Mouse (Mus musculus): Measurements from ENCODE around the gene Aqp1.

Gene Aqp1

GRCm38 (mm10) chr6:55335989-55336514, at the start of gene Aqp1:
Aqp1 (plus strand) TSS chr6:55336432.
- DNase-seq (ENCODE audit: low read depth, low spot score) = no peak

DNA sequence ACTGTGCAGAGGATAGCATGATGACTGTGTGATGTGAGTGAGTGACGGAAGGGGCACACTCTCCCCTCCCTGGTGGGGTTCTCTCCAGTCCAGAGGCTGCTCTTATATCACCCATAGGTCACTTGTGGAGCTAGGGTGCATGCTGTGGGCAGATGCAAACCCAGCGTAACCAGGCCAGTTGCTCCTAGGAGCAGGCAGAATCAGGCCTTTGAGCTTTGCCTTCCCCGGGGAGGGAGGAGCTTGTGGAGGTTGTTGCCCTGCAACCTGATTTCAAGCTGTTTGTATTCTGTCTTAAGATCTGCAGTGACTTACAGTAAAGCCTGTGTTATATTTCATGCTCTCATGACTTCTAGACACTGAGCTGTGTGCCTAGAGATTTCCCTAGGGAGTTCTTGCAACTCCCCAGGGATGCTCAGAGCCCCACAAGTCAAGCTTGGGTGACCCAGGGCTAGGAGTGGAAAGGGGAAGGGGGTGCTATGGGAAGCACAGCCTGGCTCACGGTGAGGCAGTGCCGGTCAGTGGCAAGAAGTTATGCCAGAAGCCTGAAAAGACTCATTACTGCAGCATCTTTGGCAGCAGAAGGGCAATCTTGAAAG, 48.1 kb upstream of the Aqp1 start:
- DNase-seq (ENCODE audit: low read depth, low spot score) = no peak

- no peak for DNase-seq (ENCODE audit: low read depth, low spot score)
Observed at GRCm38 (mm10) chr6:55294549-55295131, 41.6 kb upstream of the Aqp1 start.

DNA sequence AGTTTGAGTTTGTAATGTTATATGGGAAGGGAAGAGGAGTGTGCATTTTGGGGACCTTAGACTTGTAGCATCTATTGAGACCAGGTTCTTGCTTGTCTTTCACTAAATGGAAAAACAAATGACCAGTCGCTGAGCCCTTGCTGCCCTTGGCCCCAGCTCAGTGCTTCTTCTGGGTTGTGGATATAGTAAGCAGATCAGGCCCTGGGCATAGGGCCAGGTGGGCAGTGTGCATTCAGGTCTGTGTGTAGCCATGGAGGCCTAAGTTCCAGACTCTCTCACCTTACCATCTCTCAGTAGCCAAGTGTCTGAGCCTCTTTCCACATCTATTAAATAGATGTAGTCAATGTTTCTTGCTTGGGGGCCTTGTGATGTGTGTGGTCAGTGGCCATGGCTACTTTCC, 40.9 kb upstream of the Aqp1 start:
- DNase-seq (ENCODE audit: low read depth, low spot score) = no peak

DNA sequence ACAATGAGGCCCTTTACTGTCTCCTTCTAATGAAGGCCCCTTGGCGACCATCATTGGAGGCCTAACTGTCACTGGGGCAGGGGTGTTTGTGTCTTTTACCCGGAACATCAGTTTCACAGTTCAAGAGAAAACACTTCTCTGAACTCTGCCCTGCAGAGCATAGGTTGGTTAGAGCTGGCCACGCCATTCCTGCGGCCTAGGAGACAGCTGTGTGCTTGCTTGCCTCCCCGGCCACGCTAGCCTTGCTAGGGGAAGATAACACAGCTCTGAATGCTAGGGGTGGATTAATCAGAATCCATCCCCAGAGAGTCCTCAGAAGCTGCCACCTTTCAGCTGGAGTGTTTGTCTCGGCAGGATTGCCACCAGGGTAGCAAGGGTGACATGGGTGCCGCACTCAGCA, 36.8 kb upstream of the Aqp1 start:
- DNase-seq (ENCODE audit: low read depth, low spot score) = no peak

GRCm38 (mm10) chr6:55299917-55300316, 36.3 kb upstream of the Aqp1 start:
- no peak for DNase-seq (ENCODE audit: low read depth, low spot score)

DNA sequence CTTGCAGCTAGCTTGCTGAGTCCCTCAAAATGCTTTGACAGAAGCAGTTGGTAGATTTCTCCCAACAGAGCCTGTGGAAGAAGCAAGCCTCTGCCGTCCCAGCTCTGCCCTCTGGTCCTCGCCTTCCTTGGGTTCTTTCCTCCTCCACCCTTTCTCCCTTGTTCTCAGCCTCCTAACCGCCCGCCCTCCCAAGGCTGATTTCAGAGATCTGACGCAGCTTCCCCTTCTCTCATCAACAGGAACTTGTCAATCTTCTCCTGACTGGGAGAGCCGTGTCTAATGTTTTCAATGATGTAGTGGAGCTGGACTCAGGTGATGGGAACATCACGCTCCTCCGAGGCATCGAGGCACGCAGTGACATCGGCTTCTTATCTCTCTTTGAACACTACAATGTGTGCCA, 35.5 kb upstream of the Aqp1 start:
- DNase-seq (ENCODE audit: low read depth, low spot score) = no peak

- no peak for DNase-seq (ENCODE audit: low read depth, low spot score)
Observed at GRCm38 (mm10) chr6:55310179-55310578, 26.1 kb upstream of the Aqp1 start.

GRCm38 (mm10) chr6:55311962-55312361, 24.3 kb upstream of the Aqp1 start:
- DNase-seq (ENCODE audit: low read depth, low spot score) = no peak

- no peak for DNase-seq (ENCODE audit: low read depth, low spot score)
Observed at GRCm38 (mm10) chr6:55313893-55314292, 22.3 kb upstream of the Aqp1 start.

- DNase-seq (ENCODE audit: low read depth, low spot score) = no peak
Observed at GRCm38 (mm10) chr6:55314628-55315027, 21.6 kb upstream of the Aqp1 start.

- no peak for DNase-seq (ENCODE audit: low read depth, low spot score)
Observed at GRCm38 (mm10) chr6:55318597-55318996, 17.6 kb upstream of the Aqp1 start.

GRCm38 (mm10) chr6:55319585-55320551, 16.4 kb upstream of the Aqp1 start:
- no peak for DNase-seq (ENCODE audit: low read depth, low spot score)

- no peak for DNase-seq (ENCODE audit: low read depth, low spot score)
Observed at GRCm38 (mm10) chr6:55320894-55321293, 15.3 kb upstream of the Aqp1 start.

- no peak for DNase-seq (ENCODE audit: low read depth, low spot score)
Observed at GRCm38 (mm10) chr6:55321518-55321917, 14.7 kb upstream of the Aqp1 start.

DNA sequence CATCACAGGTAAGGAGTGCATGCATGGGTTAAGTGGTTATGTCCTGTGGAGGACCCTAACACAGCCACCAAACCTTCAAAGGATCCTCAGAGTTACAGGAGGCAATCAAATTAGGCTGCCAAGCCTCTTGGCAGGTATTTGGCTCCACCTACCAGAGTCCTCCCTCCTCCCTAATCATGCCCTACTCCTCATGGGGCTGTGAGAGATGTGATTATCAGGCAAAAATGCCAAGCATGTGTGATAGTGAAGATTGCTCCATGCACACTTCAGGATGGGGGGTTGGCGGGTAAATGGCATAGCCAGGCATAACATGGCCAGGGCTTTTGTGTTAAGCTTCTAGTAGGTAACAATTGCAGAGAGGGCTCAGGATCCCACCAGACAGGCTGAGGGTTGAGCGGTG, 13.3 kb upstream of the Aqp1 start:
- DNase-seq (ENCODE audit: low read depth, low spot score) = no peak

DNA sequence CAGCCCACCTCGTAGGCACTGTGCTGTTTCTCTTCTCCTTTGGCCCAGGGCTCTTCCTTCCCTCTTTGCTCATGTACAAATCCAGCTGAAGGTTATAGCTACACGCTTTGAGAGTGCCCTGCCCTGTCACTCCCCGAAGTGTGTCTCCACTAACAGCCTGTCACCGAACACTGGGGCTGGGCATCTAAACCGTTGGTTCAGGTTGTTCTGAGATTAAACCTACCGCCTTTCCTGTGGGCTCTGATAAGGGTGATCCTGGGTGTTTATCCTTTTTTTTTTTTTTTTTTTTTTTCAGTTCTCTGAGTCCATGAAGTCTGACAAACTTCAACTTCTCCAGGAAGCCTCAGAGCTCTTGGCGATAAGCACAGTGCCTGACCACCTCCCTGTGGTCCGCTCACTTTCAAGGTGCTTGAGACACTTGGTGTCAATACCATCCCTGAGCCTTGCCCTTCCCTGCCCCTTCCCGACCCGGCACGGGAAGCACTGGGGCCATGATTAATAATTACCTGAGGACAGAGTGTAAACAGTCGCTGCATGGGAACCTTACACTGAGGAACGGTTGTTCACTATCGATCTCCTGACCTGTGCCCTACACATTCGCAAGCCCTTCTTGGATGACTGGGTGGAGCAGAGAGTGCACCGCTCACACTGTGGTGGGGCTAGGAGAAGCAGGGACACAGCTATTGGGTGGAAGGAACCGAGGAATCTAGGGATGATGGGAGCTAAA, 12.2 kb upstream of the Aqp1 start:
- DNase-seq (ENCODE audit: low read depth, low spot score) = no peak

DNA sequence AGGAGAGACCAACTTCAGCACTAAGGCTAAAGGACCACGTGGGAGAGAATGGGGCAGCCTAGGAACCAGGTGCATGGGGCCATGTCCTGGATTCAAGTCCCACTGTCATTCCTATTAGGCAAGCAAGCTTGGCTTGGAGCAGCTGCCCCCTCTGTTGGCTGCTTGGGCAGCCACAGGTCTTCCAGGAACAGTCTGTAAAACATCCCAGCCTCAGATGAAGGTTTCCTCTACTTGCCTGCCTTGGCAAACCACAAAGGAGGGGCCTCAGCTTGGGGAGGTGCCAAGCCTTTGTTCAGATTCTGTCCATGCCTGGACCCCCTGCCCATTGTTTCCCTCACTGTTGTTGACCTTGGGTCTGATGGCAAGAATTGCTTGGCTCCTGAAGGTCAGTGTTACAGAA, 11.4 kb upstream of the Aqp1 start:
- no peak for DNase-seq (ENCODE audit: low read depth, low spot score)

GRCm38 (mm10) chr6:55326299-55326698, 9.9 kb upstream of the Aqp1 start:
- DNase-seq (ENCODE audit: low read depth, low spot score) = no peak

- DNase-seq (ENCODE audit: low read depth, low spot score) = no peak
Observed at GRCm38 (mm10) chr6:55327326-55327725, 8.9 kb upstream of the Aqp1 start.

DNA sequence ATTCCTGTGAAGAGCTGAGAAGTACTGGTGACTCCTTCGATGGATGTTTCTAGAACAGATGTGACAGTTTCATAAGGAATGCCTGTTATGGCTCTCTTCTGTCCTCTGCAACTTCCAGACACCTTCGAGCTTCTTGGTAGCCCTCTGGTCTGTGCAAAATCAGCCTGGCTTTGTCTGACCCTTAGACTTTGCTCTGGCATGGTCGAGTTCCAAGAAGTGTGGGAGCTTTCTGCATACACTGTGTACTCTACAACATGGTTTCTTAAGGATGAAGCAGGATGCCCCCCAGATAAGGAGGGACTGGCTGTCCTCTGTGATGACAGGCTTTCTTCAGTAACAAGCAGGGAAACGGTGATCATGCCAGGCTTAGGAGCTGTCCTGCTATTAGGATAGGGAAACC, 8.1 kb upstream of the Aqp1 start:
- DNase-seq (ENCODE audit: low read depth, low spot score) = no peak

GRCm38 (mm10) chr6:55331315-55331714, 4.9 kb upstream of the Aqp1 start:
- no peak for DNase-seq (ENCODE audit: low read depth, low spot score)

Data from CD4-positive, CD25-positive, alpha-beta regulatory T cell, adult 2 months (primary cell).